Mouse (Mus musculus) brain, embryonic 14.5 days (tissue): Measurements from ENCODE around the gene Kcne3.

Experiments used
- CTCF ChIP-seq: fragments of 200-500 bp; IDR thresholded peaks from 2 replicates; pipeline ENCODE4 v1.5.1; 2012; ENCODE audit warnings: inconsistent platforms, mild to moderate bottlenecking, moderate library complexity, borderline replicate concordance; ENCODE audit not compliant: insufficient read depth, insufficient read length; ENCODE audit errors: extremely low read depth
- POLR2A ChIP-seq: fragments of 200-500 bp; IDR thresholded peaks from 2 replicates; pipeline ENCODE4 v1.6.1; 2012; ENCODE audit warnings: mild to moderate bottlenecking, inconsistent platforms, borderline replicate concordance; ENCODE audit not compliant: poor library complexity, insufficient read depth, insufficient read length, severe bottlenecking; ENCODE audit errors: extremely low read depth

GRCm38 (mm10) chr7:100214310-100214709 is 38.0 kb downstream of the Kcne3 start:
- TF ChIP-seq CTCF (no peak), POLR2A (no peak)
